Mouse (Mus musculus) heart, postnatal 0 days (tissue): ENCODE data around the gene Rag2.

Experiments used
- CTCF ChIP-seq: IDR thresholded peaks from 2 replicates; pipeline ENCODE4 v1.5.1; 2016; ENCODE audit warnings: antibody characterized with exemption, control low read depth, low read depth
- EP300 ChIP-seq: IDR thresholded peaks from 2 replicates; pipeline ENCODE4 v1.6.1; 2016; ENCODE audit warnings: antibody characterized with exemption, low read depth

- TF ChIP-seq CTCF (no peak), EP300 (no peak)
Observed at GRCm38 (mm10) chr2:101620899-101621298, 3.6 kb upstream of the Rag2 start.
